Mouse (Mus musculus): ENCODE results near the gene Sbno2.

DNA sequence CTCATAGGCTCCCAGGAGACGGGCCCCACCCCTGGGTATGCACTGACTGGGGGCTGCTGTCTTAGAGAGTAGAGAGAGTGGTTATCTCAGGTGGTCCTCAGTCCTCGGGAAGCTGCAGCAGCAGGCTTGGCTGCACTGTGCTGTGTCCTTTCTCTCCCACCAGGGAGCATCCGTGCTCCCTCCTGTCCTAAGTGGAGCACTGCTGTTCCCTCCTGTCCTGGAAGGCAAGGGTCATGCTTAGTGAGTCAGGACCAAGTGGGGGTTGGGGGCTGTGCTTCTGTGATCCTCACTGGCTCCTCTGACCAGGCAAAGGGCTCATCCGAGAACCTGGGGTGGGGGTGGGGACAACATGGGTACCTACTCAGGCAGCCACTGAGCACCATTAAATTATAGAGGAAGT, 16.2 kb downstream of the Sbno2 start:
- TF ChIP-seq POLR2A (IDR thresholded peaks at IDR 0.05; ENCODE audit: low read depth, low read length) (no peak), CTCF (IDR thresholded peaks at IDR 0.05; ENCODE audit: extremely low read depth, insufficient read length, insufficient replicate concordance, low read depth, low read length) (no peak)

Measured in small intestine, adult 2 months (tissue).